Comparison of ENCODE assay signal across 11 mouse cellular contexts in genomic region chr16:32635314-32635713, GRCm38 (mm10). TPM values are rescaled to one million over a fixed set of nuclear protein-coding genes. Genes with fewer than 3 reads are reported as not detected.
DNase-seq lines count a peak whose midpoint lies in the region; ATAC-seq and TF ChIP-seq lines count a peak whose summit lies in the region.
"Had no signal": no experiment of that assay in that cellular context is flagged by ENCODE, and none has a peak within 500 bp of the region (broad histone marks: within the 10 kb centered on the region; RNA-seq: fewer than 3 reads in every experiment).

No protein-coding gene starts in this region.

- H3K4me3 ChIP-seq in intestine, postnatal 0 days (ENCODE audit: low read depth, low read length): no peak overlapping the region
- H3K4me3 ChIP-seq in intestine, embryonic 16.5 days (ENCODE audit: low read length): no peak overlapping the region
- no peak overlapping the region for H3K4me3 ChIP-seq in lung, postnatal 0 days (ENCODE audit: low read depth, low read length)
- H3K4me3 ChIP-seq in hindbrain, postnatal 0 days (ENCODE audit: low read length): no peak overlapping the region
- H3K4me3 ChIP-seq: heart, embryonic 12.5 days; intestine, embryonic 15.5 days had no signal

- H3K4me1 ChIP-seq in intestine, postnatal 0 days (replicated peaks; ENCODE audit: control insufficient read depth, insufficient read depth, low read length): no peaks in the 10 kb centered on the region
- no peaks in the 10 kb centered on the region for H3K4me1 ChIP-seq in intestine, embryonic 16.5 days (ENCODE audit: control insufficient read depth, insufficient read depth, low read length)
- no peaks in the 10 kb centered on the region for H3K4me1 ChIP-seq in lung, postnatal 0 days (ENCODE audit: insufficient read depth, low read depth, low read length)
- H3K4me1 ChIP-seq in hindbrain, postnatal 0 days (ENCODE audit: insufficient read depth, low read length): no peaks in the 10 kb centered on the region
- H3K4me1 ChIP-seq: intestine, embryonic 15.5 days had no signal

- peaks cover 15% of the 10 kb centered on the region for H3K36me3 ChIP-seq in intestine, postnatal 0 days (ENCODE audit: control insufficient read depth, insufficient read depth)
- H3K36me3 ChIP-seq in intestine, embryonic 16.5 days (ENCODE audit: control insufficient read depth, insufficient read depth, low read length): no peaks in the 10 kb centered on the region
- H3K36me3 ChIP-seq in lung, postnatal 0 days (ENCODE audit: insufficient read depth, low read length): no peaks in the 10 kb centered on the region; the same call in 1 of the 2 replicates
- H3K36me3 ChIP-seq in hindbrain, postnatal 0 days (ENCODE audit: insufficient read depth, low read length): peaks cover 5% of the 10 kb centered on the region; the same call in 1 of the 2 replicates
- H3K36me3 ChIP-seq: intestine, embryonic 15.5 days had no signal

- H3K9ac ChIP-seq in intestine, postnatal 0 days (ENCODE audit: low read depth, low read length): no peak overlapping the region
- H3K9ac ChIP-seq in intestine, embryonic 16.5 days (ENCODE audit: low read depth, low read length): no peak overlapping the region
- no peak overlapping the region for H3K9ac ChIP-seq in lung, postnatal 0 days (replicated peaks; ENCODE audit: low read depth)
- no peak overlapping the region for H3K9ac ChIP-seq in hindbrain, postnatal 0 days (replicated peaks; ENCODE audit: low read length)
- H3K9ac ChIP-seq: heart, embryonic 12.5 days; intestine, embryonic 15.5 days had no signal

- peak; percentile 20 for DNase-seq in adrenal gland, postnatal 14 days
- DNase-seq in adrenal gland, postnatal 4 days (ENCODE audit: low spot score in 2 of 2): no peak
- peak; percentile 18 for DNase-seq in lung, postnatal 0 days (ENCODE audit: low spot score)
- DNase-seq in lung, postnatal 36 days: no peak
- peak; percentile 65 for DNase-seq in hindbrain, postnatal 0 days (ENCODE audit: low spot score)
- no peak for DNase-seq in MN1 (ENCODE audit: low spot score)
- DNase-seq: lung, postnatal 10 days had no signal

- no peak overlapping the region for H3K4me2 ChIP-seq in intestine, postnatal 0 days (replicated peaks; ENCODE audit: low read depth)
- no peak overlapping the region for H3K4me2 ChIP-seq in intestine, embryonic 16.5 days (ENCODE audit: low read depth, low read length)
- no peak overlapping the region for H3K4me2 ChIP-seq in lung, postnatal 0 days (replicated peaks; ENCODE audit: low read depth, low read length)
- H3K4me2 ChIP-seq in hindbrain, postnatal 0 days (ENCODE audit: low read depth, low read length): no peak overlapping the region
- H3K4me2 ChIP-seq: heart, embryonic 12.5 days; intestine, embryonic 15.5 days had no signal

- no peak for ATAC-seq in intestine, postnatal 0 days
- ATAC-seq in intestine, embryonic 16.5 days: no peak
- ATAC-seq in lung, postnatal 0 days: 0 out of 2 replicates have a peak, but pooled peaks have one; percentile 35
- ATAC-seq in hindbrain, postnatal 0 days: peak; percentile 58
- ATAC-seq: intestine, embryonic 15.5 days had no signal

- 72% methylated on average over 3 of the region's 3 CpGs for WGBS in intestine, postnatal 0 days
- WGBS in intestine, embryonic 16.5 days: 77% methylated on average over 3 of the region's 3 CpGs
- WGBS in lung, postnatal 0 days: 47% methylated on average over 3 of the region's 3 CpGs
- WGBS in hindbrain, postnatal 0 days: 61% methylated on average over 3 of the region's 3 CpGs

- H3K27ac ChIP-seq in intestine, postnatal 0 days (ENCODE audit: low read depth, low read length): no peak overlapping the region
- no peak overlapping the region for H3K27ac ChIP-seq in intestine, embryonic 16.5 days (ENCODE audit: low read length)
- no peak overlapping the region for H3K27ac ChIP-seq in lung, postnatal 0 days (ENCODE audit: low read length)
- no peak overlapping the region for H3K27ac ChIP-seq in hindbrain, postnatal 0 days
- H3K27ac ChIP-seq: intestine, embryonic 15.5 days had no signal

- no peak for TF ChIP-seq EP300 in lung, postnatal 0 days (IDR thresholded peaks at IDR 0.05)

- peak; percentile 49 for TF ChIP-seq CTCF in intestine, postnatal 0 days (IDR thresholded peaks at IDR 0.05; ENCODE audit: low read depth)
- peak; percentile 54 for TF ChIP-seq CTCF in lung, postnatal 0 days (IDR thresholded peaks at IDR 0.05)
- TF ChIP-seq CTCF in hindbrain, postnatal 0 days (IDR thresholded peaks at IDR 0.05; ENCODE audit: low read depth): peak; percentile 43

- H3K27me3 ChIP-seq in intestine, postnatal 0 days (replicated peaks; ENCODE audit: control insufficient read depth, insufficient read depth, low read length): no peaks in the 10 kb centered on the region
- no peaks in the 10 kb centered on the region for H3K27me3 ChIP-seq in intestine, embryonic 16.5 days (replicated peaks; ENCODE audit: control insufficient read depth, insufficient read depth, low read length)
- no peaks in the 10 kb centered on the region for H3K27me3 ChIP-seq in lung, postnatal 0 days (replicated peaks; ENCODE audit: insufficient read depth, low read length)
- H3K27me3 ChIP-seq in hindbrain, postnatal 0 days (ENCODE audit: insufficient read depth, low read length): no peaks in the 10 kb centered on the region
- H3K27me3 ChIP-seq: heart, embryonic 12.5 days; intestine, embryonic 15.5 days had no signal

- H3K9me3 ChIP-seq in intestine, postnatal 0 days (ENCODE audit: control insufficient read depth): no peaks in the 10 kb centered on the region
- H3K9me3 ChIP-seq in intestine, embryonic 16.5 days (ENCODE audit: control insufficient read depth, low read length): no peaks in the 10 kb centered on the region
- no peaks in the 10 kb centered on the region for H3K9me3 ChIP-seq in lung, postnatal 0 days (ENCODE audit: low read length)
- H3K9me3 ChIP-seq in hindbrain, postnatal 0 days (ENCODE audit: low read length): no peaks in the 10 kb centered on the region
- H3K9me3 ChIP-seq: heart, embryonic 12.5 days; intestine, embryonic 15.5 days had no signal

RNA-seq across cellular contexts. Expression of gene Tnk2, which starts 8.4 kb away (rescaled TPM):
- 48.5 and 55.4 TPM in 2 replicates for total RNA-seq in adrenal gland, postnatal 14 days (2021)
- 10 to 100 TPM; 75.6 to 77.6 TPM for total RNA-seq in adrenal gland, postnatal 4 days (2021)
- polyA plus RNA-seq in intestine, postnatal 0 days (2015; fragmentation: Nextera tagmentation; extraction: Ambion mirVana): 8.0 and 9.6 TPM in 2 replicates
- 7.5 and 7.7 TPM in 2 replicates for polyA plus RNA-seq in intestine, embryonic 16.5 days (2015; fragmentation: Nextera tagmentation; extraction: Ambion mirVana)
- polyA plus RNA-seq in lung, postnatal 0 days (2015; fragmentation: Nextera tagmentation; extraction: Ambion mirVana): 19.8 and 22.4 TPM in 2 replicates
- total RNA-seq in hindbrain, postnatal 0 days (2014; rRNA removed): 78.2 and 90.5 TPM in 2 replicates
- 18.6 and 19.2 TPM in 2 replicates for polyA plus RNA-seq in hindbrain, postnatal 0 days (2015; fragmentation: Nextera tagmentation; extraction: Ambion mirVana)

RNA-seq across cellular contexts. Expression of gene Tfrc, which starts 26.6 kb away (rescaled TPM):
- 181 and 285 TPM in 2 replicates for total RNA-seq in adrenal gland, postnatal 14 days (2021)
- total RNA-seq in adrenal gland, postnatal 4 days (2021): 10 to 100 TPM; 57.2 to 75.8 TPM
- polyA plus RNA-seq in intestine, postnatal 0 days (2015; fragmentation: Nextera tagmentation; extraction: Ambion mirVana): 23.1 and 23.7 TPM in 2 replicates
- 56.4 and 64.9 TPM in 2 replicates for polyA plus RNA-seq in intestine, embryonic 16.5 days (2015; fragmentation: Nextera tagmentation; extraction: Ambion mirVana)
- polyA plus RNA-seq in lung, postnatal 0 days (2015; fragmentation: Nextera tagmentation; extraction: Ambion mirVana): 14.6 and 16.0 TPM in 2 replicates
- total RNA-seq in hindbrain, postnatal 0 days (2014; rRNA removed): 51.9 and 56.3 TPM in 2 replicates
- 38.3 and 40.0 TPM in 2 replicates for polyA plus RNA-seq in hindbrain, postnatal 0 days (2015; fragmentation: Nextera tagmentation; extraction: Ambion mirVana)

Comparison
In these comparisons a context has a peak if more than half of its experiments do, and no peak if none do; other contexts are left out.
1. DNase-seq: peak in adrenal gland, postnatal 14 days (single experiment), lung, postnatal 0 days (single experiment) and hindbrain, postnatal 0 days (single experiment); none in adrenal gland, postnatal 4 days (0 of 2), lung, postnatal 36 days (single experiment) and MN1 (single experiment).
2. ATAC-seq: peak in lung, postnatal 0 days (single experiment) and hindbrain, postnatal 0 days (single experiment); none in intestine, postnatal 0 days (single experiment) and intestine, embryonic 16.5 days (single experiment).
3. Peak in every context shown above with its lines, with median percentiles within 50 percentile points of each other: CTCF ChIP-seq.